Mouse (Mus musculus) myocyte (in vitro differentiated cells): ENCODE measurements around the gene Kcnh7.

ENCODE experiments used
- E2F4 ChIP-seq: IDR thresholded peaks from one replicate; pipeline ENCODE4 v1.6.1; 2011; ENCODE audit warnings: mild to moderate bottlenecking, control low read depth, moderate library complexity; ENCODE audit not compliant: insufficient read depth
- MAX ChIP-seq: IDR thresholded peaks from one replicate; pipeline ENCODE4 v1.6.1; 2011; ENCODE audit warnings: low read depth, mild to moderate bottlenecking, control low read depth
- MYOD1 ChIP-seq, 3 experiments: IDR thresholded peaks; one replicate each; pipeline ENCODE4 v1.6.1; 2011; ENCODE audit warnings: control low read depth in 2 of 3, low read depth in 2 of 3, mild to moderate bottlenecking in 2 of 3, moderate library complexity in 1 of 3; ENCODE audit not compliant: insufficient read length in 2 of 3, control insufficient read depth in 1 of 3
- POLR2A ChIP-seq: IDR thresholded peaks from one replicate; pipeline ENCODE4 v1.6.1; 2011; ENCODE audit warnings: low read depth, mild to moderate bottlenecking, control low read depth, moderate library complexity; ENCODE audit not compliant: insufficient read length
- TCF12 ChIP-seq: IDR thresholded peaks from one replicate; pipeline ENCODE4 v1.6.1; 2011; ENCODE audit warnings: mild to moderate bottlenecking, control low read depth; ENCODE audit not compliant: poor library complexity, insufficient read depth, severe bottlenecking
- TCF3 ChIP-seq: IDR thresholded peaks from one replicate; pipeline ENCODE4 v1.6.1; 2011; ENCODE audit warnings: low read depth, control low read depth; ENCODE audit not compliant: insufficient read length
- USF1 ChIP-seq: IDR thresholded peaks from one replicate; pipeline ENCODE4 v1.6.1; 2011; ENCODE audit warnings: low read depth, mild to moderate bottlenecking, control low read depth, moderate library complexity

- no peak for TF ChIP-seq TCF12
- no peak for TF ChIP-seq POLR2A
- TF ChIP-seq MYOD1 (IDR thresholded peaks at IDR 0.05; ENCODE audit: control insufficient read depth in 1 of 3, insufficient read length in 2 of 3, low read depth in 2 of 3) = no peak
- no peak for TF ChIP-seq USF1
- no peak for TF ChIP-seq MAX
- TF ChIP-seq TCF3 = no peak
- no peak for TF ChIP-seq E2F4
These were observed 538.0 kb downstream of the Kcnh7 start, which contains the start of gene Ifih1 for GRCm38 (mm10) chr2:62646014-62646645.
